Mouse (Mus musculus): Measurements from ENCODE around the gene Tas1r3.

DNA sequence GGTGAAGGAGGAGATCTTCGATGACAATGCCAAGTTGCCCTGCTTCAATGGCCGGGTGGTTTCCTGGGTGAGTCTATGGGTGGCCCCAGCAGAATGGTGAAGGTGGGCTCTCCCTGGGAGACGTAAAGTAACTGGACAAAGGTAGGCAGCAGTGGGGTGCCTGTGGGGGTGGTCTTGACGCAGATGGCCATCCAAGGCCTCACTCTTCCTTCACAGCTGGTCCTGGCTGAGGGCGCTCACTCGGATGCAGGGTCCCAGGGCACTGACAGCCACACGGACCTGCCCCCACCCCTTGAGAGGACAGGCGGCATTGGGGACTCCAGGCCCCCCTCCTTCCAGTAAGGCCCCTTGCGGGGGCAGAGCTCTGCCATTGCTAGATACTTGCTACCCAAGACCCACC, 9.7 kb downstream of the Tas1r3 start:
- no peak for TF ChIP-seq CTCF (IDR thresholded peaks at IDR 0.05)
- TF ChIP-seq EP300 (IDR thresholded peaks at IDR 0.05) = no peak

All from lung, postnatal 0 days (tissue).